Comparison of ENCODE assay signal across 26 mouse cellular contexts in genomic region chr12:24750521-24750920, GRCm38 (mm10).
"Had no signal": no experiment of that assay in that cellular context is flagged by ENCODE, and none has a peak within 500 bp of the region (broad histone marks: within the 10 kb centered on the region; RNA-seq: fewer than 3 reads in every experiment).

No protein-coding gene starts in this region.

- H3K9ac ChIP-seq: embryonic facial prominence, embryonic 12.5 days; embryonic facial prominence, embryonic 13.5 days; embryonic facial prominence, embryonic 15.5 days; forebrain, embryonic 12.5 days; forebrain, embryonic 13.5 days; forebrain, embryonic 15.5 days; forebrain, postnatal 0 days had no signal

- H3K4me2 ChIP-seq: embryonic facial prominence, embryonic 12.5 days; embryonic facial prominence, embryonic 13.5 days; embryonic facial prominence, embryonic 15.5 days; forebrain, embryonic 12.5 days; forebrain, embryonic 13.5 days; forebrain, embryonic 15.5 days had no signal

- H3K4me3 ChIP-seq: embryonic facial prominence, embryonic 10.5 days; embryonic facial prominence, embryonic 12.5 days; embryonic facial prominence, embryonic 13.5 days; embryonic facial prominence, embryonic 15.5 days; erythroblast, embryonic 14.5 days; forebrain, embryonic 10.5 days; forebrain, embryonic 12.5 days; forebrain, embryonic 13.5 days; forebrain, embryonic 15.5 days; gastrocnemius, adult 2 months; heart, adult 2 months; heart, embryonic 10.5 days had no signal

- H3K4me1 ChIP-seq: embryonic facial prominence, embryonic 13.5 days had no signal

- H3K9me3 ChIP-seq: embryonic facial prominence, embryonic 10.5 days; embryonic facial prominence, embryonic 12.5 days; embryonic facial prominence, embryonic 13.5 days; embryonic facial prominence, embryonic 15.5 days; forebrain, embryonic 10.5 days; forebrain, embryonic 12.5 days; forebrain, embryonic 13.5 days; forebrain, embryonic 15.5 days; heart, embryonic 10.5 days had no signal

- DNase-seq: cerebellum, adult 8-10 months; cerebellum, adult 9-10 months; cerebellum, adult 9-11 months; cerebellum, postnatal 14 days; cerebellum, postnatal 25 days; cerebellum, postnatal 36 days; embryo, embryonic 11 days; forebrain, postnatal 0 days; gastrocnemius, adult 2 months; gastrocnemius, postnatal 10 days; gastrocnemius, postnatal 14 days; gastrocnemius, postnatal 25 days; gastrocnemius, postnatal 36 days; heart, adult 11 months; heart, adult 2 months had no signal

- H3K27ac ChIP-seq: embryonic facial prominence, embryonic 10.5 days; embryonic facial prominence, embryonic 12.5 days; embryonic facial prominence, embryonic 13.5 days; embryonic facial prominence, embryonic 15.5 days; forebrain, embryonic 10.5 days; forebrain, embryonic 12.5 days; forebrain, embryonic 13.5 days; forebrain, embryonic 15.5 days; gastrocnemius, adult 2 months; heart, adult 2 months; heart, embryonic 10.5 days had no signal

- ATAC-seq: forebrain, embryonic 13.5 days; forebrain, embryonic 15.5 days; forebrain, embryonic 16.5 days; forebrain, postnatal 0 days had no signal

- H3K27me3 ChIP-seq: embryonic facial prominence, embryonic 12.5 days; embryonic facial prominence, embryonic 13.5 days; embryonic facial prominence, embryonic 15.5 days; forebrain, embryonic 12.5 days; forebrain, embryonic 13.5 days; forebrain, embryonic 15.5 days had no signal

- H3K36me3 ChIP-seq: embryonic facial prominence, embryonic 10.5 days; embryonic facial prominence, embryonic 12.5 days; embryonic facial prominence, embryonic 13.5 days; embryonic facial prominence, embryonic 15.5 days; forebrain, embryonic 10.5 days; forebrain, embryonic 12.5 days; forebrain, embryonic 15.5 days; heart, embryonic 10.5 days had no signal
